Mouse (Mus musculus) kidney, embryonic 14.5 days (tissue): ENCODE data around the gene Zfp979. TPM values are rescaled to one million over a fixed set of nuclear protein-coding genes. Genes with fewer than 3 reads are reported as not detected.
"Not testable (repeated sequence)": the region's sequence is repeated elsewhere in the genome, so short reads cannot be mapped to it uniquely, and the experiment has no call there.

Experiments
- ATAC-seq: fragments of 200-750 bp; cut with Nextera tagmentation; 2 replicates; pipeline ENCODE4 v1.8.0; 2017; ENCODE audit warnings: moderate number of reproducible peaks, mild to moderate bottlenecking, moderate TSS enrichment, moderate library complexity; ENCODE audit not compliant: low FRiP score, low TSS enrichment
- H3K27ac ChIP-seq: fragments of 300-500 bp; sonication (generic); 2 replicates; pipeline ENCODE4 v1.5.1; 2014; ENCODE audit warnings: low read depth, mild to moderate bottlenecking, low read length, moderate library complexity, mixed read lengths
- H3K27me3 ChIP-seq: fragments of 300-500 bp; sonication (generic); 2 replicates; pipeline ENCODE4 v1.6.1; 2014; ENCODE audit warnings: mild to moderate bottlenecking, low read length; ENCODE audit not compliant: control insufficient read depth, insufficient read depth
- H3K36me3 ChIP-seq: fragments of 300-500 bp; sonication (generic); 2 replicates; pipeline ENCODE4 v1.6.1; 2014; ENCODE audit warnings: low read length, mixed read lengths; ENCODE audit not compliant: control insufficient read depth, insufficient read depth
- H3K4me1 ChIP-seq: fragments of 300-500 bp; sonication (generic); 2 replicates; pipeline ENCODE4 v1.6.1; 2014; ENCODE audit warnings: low read length, mixed read lengths; ENCODE audit not compliant: control insufficient read depth, insufficient read depth
- H3K4me2 ChIP-seq: fragments of 300-500 bp; sonication (generic); replicated peaks from 2 replicates; pipeline ENCODE4 v1.6.1; 2014; ENCODE audit warnings: low read depth, mild to moderate bottlenecking, low read length
- H3K4me3 ChIP-seq: fragments of 300-500 bp; sonication (generic); 2 replicates; pipeline ENCODE4 v1.5.1; 2014; ENCODE audit warnings: mild to moderate bottlenecking, low read length
- H3K9ac ChIP-seq: fragments of 300-500 bp; sonication (generic); 2 replicates; pipeline ENCODE4 v1.6.1; 2014; ENCODE audit warnings: low read depth, mild to moderate bottlenecking, low read length, moderate library complexity
- H3K9me3 ChIP-seq: fragments of 300-500 bp; sonication (generic); 2 replicates; pipeline ENCODE4 v1.6.1; 2016; ENCODE audit warnings: low read length; ENCODE audit not compliant: control insufficient read depth
- whole genome bisulfite sequencing: fragments of 180-500 bp; shearing (Covaris S2); extraction: QIAGEN DNeasy Blood & Tissue Kit; methylation state at CpG from one replicate; pipeline ENCODE4 v1.1.7; 2014; 5-methylcytosine and 5-hydroxymethylcytosine counted together
- polyA plus RNA-seq: library from polyadenylated mRNA; unstranded; fragments of >200 nt; fragmentation: Nextera tagmentation; extraction: Ambion mirVana; gene quantifications from 2 replicates; pipeline ENCODE4 v1.2.1, GENCODE M21; 2014

Zfp979 gene
- polyA plus RNA-seq: 5.4 and 5.5 TPM in 2 replicates

- H3K4me1 ChIP-seq, H3K4me3 ChIP-seq, H3K36me3 ChIP-seq, ATAC-seq, H3K27me3 ChIP-seq, H3K27ac ChIP-seq, H3K4me2 ChIP-seq, H3K9me3 ChIP-seq, H3K9ac ChIP-seq: not testable (repeated sequence)
- no CpG with 5 or more reads among the region's 6 CpGs for WGBS
These were observed at the start of gene Zfp979 for GRCm38 (mm10) chr4:147642413-147642812. Zfp979 (minus strand) TSS chr4:147642513.

GRCm38 (mm10) chr4:147655245-147655644 is 12.9 kb upstream of the Zfp979 start:
- not testable (repeated sequence) for H3K9ac ChIP-seq, H3K36me3 ChIP-seq, ATAC-seq, H3K4me3 ChIP-seq, H3K9me3 ChIP-seq, H3K4me1 ChIP-seq, H3K4me2 ChIP-seq, H3K27ac ChIP-seq, H3K27me3 ChIP-seq
- WGBS: 91% methylated on average over 4 of the region's 5 CpGs

GRCm38 (mm10) chr4:147647407-147647806 is 5.1 kb upstream of the Zfp979 start:
- not testable (repeated sequence) for H3K9me3 ChIP-seq, H3K4me1 ChIP-seq, H3K4me2 ChIP-seq, H3K27ac ChIP-seq, H3K4me3 ChIP-seq, H3K27me3 ChIP-seq, H3K9ac ChIP-seq, ATAC-seq, H3K36me3 ChIP-seq
- WGBS: no CpG with 5 or more reads among the region's 3 CpGs

GRCm38 (mm10) chr4:147641932-147642331 is 381 bp downstream of the Zfp979 start:
- not testable (repeated sequence) for H3K4me2 ChIP-seq, H3K36me3 ChIP-seq, H3K27ac ChIP-seq, H3K4me1 ChIP-seq, H3K9me3 ChIP-seq, H3K27me3 ChIP-seq, H3K4me3 ChIP-seq, H3K9ac ChIP-seq, ATAC-seq
- WGBS: 47% methylated on average over 2 of the region's 3 CpGs

DNA sequence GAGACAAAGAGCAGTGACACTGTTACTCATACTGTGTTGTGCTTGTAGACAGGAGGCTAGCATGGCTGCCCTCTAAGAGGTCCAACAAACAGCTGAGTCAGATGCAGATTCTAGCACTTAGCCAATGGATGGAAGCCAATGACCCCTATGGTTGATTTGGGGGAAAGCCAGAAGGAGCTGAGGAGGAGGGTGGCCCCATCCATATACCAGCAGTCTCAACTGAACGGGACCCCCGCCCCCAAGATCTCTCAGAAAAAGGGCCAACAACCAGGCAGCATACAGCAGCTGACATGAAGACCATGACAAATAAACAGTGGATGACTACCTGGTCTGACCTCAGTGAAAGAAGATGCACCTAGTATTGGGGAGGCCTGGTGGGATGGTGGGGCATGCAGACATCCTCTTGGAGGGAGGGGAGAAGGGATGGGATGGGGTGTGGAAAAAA is 8.5 kb downstream of the Zfp979 start:
- H3K9me3 ChIP-seq, H3K9ac ChIP-seq, H3K36me3 ChIP-seq, H3K4me3 ChIP-seq, H3K4me1 ChIP-seq, H3K4me2 ChIP-seq, H3K27ac ChIP-seq, H3K27me3 ChIP-seq: not testable (repeated sequence)
- no CpG with 5 or more reads among the region's 2 CpGs for WGBS
- peak; percentile 64 for ATAC-seq

- H3K9ac ChIP-seq, H3K4me3 ChIP-seq, H3K36me3 ChIP-seq, ATAC-seq, H3K9me3 ChIP-seq, H3K4me1 ChIP-seq, H3K27me3 ChIP-seq, H3K27ac ChIP-seq, H3K4me2 ChIP-seq: not testable (repeated sequence)
- 90% methylated on average over 6 of the region's 6 CpGs for WGBS
These were observed 35.8 kb downstream of the Zfp979 start for GRCm38 (mm10) chr4:147606511-147606910.

DNA sequence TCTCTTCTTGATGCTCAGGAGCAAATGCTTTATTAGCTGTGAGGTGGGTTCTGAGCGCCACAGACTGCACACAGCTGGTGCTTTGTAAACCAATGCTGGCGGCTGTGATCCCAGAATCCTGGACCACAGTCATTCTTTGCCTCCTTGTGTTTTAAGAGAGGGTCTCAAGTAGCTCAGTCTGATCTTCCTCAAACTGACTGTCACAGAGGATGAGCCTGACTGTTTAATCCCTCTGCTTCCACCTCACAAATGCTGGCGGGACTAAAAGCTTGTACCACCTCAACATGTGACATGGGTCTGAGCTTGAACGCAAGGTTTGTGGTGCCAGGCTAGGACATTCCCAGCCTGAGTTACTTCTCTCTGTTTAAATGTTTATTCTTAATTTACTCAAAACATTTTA is 36.8 kb downstream of the Zfp979 start:
- Histone ChIP-seq H3K9ac (no peak overlapping the region), H3K36me3 (no peaks in the 10 kb centered on the region), H3K4me1 (no peaks in the 10 kb centered on the region), H3K27me3 (no peaks in the 10 kb centered on the region), H3K9me3 (peaks cover 3% of the 10 kb centered on the region; the same call in 1 of the 2 replicates), H3K27ac (no peak overlapping the region), H3K4me2 (no peak overlapping the region), H3K4me3 (no peak overlapping the region)
- no peak for ATAC-seq
- 81% methylated on average over 4 of the region's 4 CpGs for WGBS

DNA sequence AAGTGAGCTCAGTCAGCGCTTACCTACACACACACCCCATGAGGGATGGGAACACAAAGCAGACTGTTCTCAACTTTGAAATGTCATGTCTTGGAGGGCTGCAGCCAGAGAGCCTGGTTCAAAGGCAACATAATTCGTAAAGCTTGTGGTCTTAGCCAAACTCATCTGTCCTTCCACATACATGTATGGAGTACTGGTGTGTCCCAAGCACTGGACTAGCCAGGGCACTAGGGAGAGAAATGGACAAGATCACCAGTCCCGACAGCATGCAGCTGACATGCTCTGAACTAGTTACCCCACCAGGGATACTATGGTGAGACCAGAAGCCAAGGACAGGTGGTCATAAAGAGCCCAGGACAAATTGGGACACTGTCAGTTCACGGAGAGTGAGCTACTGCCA is 38.5 kb downstream of the Zfp979 start:
- H3K4me1 ChIP-seq: no peaks in the 10 kb centered on the region
- H3K4me3 ChIP-seq: no peak overlapping the region
- no peaks in the 10 kb centered on the region for H3K36me3 ChIP-seq
- no peaks in the 10 kb centered on the region for H3K27me3 ChIP-seq
- H3K27ac ChIP-seq: no peak overlapping the region
- ATAC-seq: no peak
- no peak overlapping the region for H3K4me2 ChIP-seq
- no peak overlapping the region for H3K9ac ChIP-seq
- WGBS: 80% methylated on average over 4 of the region's 4 CpGs
- H3K9me3 ChIP-seq: peaks cover 3% of the 10 kb centered on the region; the same call in 1 of the 2 replicates

DNA sequence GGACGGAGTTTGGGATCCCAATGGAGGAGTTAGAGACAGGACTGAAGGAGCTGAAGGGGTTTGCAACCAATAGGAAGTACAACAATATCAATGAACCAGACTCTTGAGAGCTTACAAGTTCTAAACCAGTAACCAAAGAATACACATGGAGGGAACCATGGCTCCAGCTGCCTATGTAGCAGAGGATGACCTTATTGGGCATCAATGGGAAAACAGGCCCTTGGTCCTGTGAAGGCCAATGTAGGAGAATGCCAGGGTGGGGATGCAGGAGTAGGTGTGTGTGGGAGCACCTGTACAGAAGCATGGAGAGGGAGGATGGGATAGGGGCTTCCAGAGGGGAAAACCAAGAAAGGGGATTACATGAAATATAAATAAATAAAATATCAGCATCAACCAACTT is 40.4 kb downstream of the Zfp979 start:
- ATAC-seq: no peak
- no peak overlapping the region for H3K4me3 ChIP-seq
- H3K4me1 ChIP-seq: no peaks in the 10 kb centered on the region
- H3K9ac ChIP-seq: no peak overlapping the region
- 54% methylated on average over 1 of the region's 1 CpGs for WGBS
- H3K4me2 ChIP-seq: no peak overlapping the region
- H3K27me3 ChIP-seq: no peaks in the 10 kb centered on the region
- 0 out of 2 replicates have a peak, but pooled peaks cover 6% of the 10 kb centered on the region for H3K9me3 ChIP-seq
- H3K27ac ChIP-seq: no peak overlapping the region
- no peaks in the 10 kb centered on the region for H3K36me3 ChIP-seq
